Mouse (Mus musculus): ENCODE results near the gene Os9.
"Not testable (repeated sequence)": the region's sequence is repeated elsewhere in the genome, so short reads cannot be mapped to it uniquely, and the experiment has no call there.

The Os9 gene

DNA sequence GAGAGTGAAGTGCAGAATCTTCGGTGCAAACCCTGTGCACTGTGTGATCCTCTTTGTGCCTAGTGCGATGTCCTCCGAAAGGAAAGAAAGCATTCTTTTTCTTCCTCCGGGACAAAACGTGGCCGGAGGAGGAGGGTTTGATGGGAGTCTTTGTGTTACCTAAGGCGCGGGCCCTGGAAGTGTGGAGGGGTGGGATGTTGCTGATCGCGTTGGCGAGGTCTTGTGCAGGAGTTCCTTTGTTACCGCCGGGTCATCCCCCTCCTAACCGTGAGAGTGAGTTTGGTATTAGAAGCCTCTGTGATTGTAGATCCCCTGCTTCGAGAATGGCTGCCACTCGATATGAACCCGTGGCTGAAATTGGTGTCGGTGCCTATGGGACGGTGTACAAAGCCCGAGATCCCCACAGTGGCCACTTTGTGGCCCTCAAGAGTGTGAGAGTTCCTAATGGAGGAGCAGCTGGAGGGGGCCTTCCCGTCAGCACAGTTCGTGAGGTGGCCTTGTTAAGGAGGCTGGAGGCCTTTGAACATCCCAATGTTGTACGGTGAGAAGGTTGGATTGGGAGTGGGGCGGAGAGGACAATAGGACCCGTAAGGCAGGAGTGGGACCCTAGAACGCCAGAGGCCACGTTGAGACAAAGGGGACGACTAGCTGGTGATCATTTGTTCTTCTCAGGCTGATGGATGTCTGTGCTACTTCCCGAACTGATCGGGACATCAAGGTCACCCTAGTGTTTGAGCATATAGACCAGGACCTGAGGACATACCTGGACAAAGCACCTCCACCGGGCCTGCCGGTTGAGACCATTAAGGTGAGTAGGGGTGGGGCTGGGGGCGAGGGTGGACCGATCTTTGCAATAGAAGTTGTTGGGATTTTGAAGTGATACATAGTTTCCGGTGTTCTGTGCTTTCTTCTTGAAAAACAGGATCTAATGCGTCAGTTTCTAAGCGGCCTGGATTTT is 56.7 kb downstream of the Os9 start:
- DNase-seq (ENCODE audit: low spot score) = no peak

DNA sequence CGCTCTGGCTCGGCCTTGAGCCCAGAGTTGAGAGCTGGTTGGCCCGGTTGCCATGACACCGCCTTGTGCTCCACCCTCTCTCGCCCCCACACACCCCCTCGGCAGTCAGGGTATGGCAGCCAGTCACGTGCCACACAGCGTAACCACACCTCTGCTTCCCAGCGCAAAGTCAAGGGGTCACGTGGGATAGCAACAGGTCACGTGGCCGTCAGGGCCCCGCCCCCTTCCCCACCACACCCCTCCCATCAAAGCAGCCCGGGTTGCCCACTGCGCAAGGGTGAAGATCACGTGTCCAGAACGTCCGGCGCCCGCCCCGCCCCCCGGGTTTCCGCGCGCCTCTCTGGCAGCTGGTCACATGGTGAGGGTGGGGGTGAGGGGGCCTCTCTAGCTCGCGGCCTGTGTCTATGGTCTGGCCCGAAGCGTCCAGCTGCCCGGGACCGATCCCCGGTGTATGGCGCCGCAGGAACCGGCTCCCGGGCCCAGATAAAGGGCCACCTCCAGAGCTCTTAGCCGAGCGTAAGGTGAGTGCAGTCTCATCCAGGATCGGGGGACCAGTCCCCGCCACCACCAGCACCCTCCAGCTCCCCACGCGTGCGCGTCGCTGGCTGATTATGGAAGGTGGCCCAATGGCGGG is 57.6 kb downstream of the Os9 start, which contains the start of gene Cdk4:
TSS of gene Cdk4 (plus strand) at position 296 of the 634 bp plus-strand sequence.
- peak; percentile 98 for DNase-seq (ENCODE audit: low spot score)

DNA sequence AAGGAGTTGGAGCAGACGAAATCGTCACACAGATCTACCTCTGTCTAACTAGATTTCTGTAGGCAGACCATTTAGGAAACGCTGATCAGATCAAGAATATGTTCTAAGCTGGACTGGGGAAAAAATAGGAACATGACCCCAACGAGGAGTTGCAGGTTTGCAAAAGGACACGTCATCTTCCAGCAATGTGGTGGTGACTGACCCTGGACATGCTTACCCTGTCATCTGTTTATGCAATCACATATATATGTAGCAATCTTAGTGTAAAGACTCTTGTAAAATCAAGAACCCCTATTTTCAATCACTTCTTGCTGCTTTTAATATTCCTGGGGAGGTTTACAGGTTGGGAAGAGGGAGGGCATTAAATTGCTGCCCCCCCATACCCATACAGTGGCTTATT is 58.4 kb downstream of the Os9 start:
- no peak for DNase-seq (ENCODE audit: low spot score)

DNA sequence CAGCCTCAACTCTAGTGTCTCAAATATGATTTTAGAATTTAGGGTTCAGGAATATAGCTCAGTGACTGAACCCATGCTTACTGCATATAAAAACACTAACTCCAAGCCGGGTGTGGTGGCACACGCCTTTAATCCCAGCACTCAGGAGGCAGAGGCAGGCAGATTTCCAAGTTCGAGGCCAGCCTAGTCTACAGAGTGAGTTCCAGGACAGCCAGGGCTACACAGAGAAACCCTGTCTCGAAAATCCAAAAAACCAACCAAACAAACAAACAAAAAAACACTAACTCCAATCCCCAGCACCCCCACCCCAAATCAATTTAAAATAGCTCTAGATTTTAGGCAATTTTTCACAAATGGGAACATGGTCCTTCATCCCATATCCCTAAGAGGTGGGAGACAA is 58.8 kb downstream of the Os9 start:
- not testable (repeated sequence) for DNase-seq (ENCODE audit: low spot score)

DNA sequence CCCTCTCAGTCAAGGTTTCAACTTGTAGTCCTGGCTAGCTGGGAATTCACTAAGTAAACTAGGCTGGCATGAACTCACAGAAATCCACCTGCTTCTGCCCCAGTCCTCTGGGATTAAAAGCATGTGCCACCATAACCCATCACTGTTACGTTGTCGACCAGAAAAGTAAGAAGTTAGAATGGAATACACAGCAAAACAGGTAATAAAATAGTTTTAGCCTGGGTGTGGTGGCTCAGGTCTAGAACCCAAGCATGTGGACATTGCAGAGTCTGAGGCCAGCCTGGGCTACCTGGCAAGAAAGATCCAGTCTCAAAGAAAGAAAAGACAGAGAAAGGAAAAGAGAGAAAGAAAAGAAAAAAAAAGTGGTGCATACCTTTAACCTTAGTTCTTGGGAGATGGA is 59.4 kb downstream of the Os9 start:
- no peak for DNase-seq (ENCODE audit: low spot score)

DNA sequence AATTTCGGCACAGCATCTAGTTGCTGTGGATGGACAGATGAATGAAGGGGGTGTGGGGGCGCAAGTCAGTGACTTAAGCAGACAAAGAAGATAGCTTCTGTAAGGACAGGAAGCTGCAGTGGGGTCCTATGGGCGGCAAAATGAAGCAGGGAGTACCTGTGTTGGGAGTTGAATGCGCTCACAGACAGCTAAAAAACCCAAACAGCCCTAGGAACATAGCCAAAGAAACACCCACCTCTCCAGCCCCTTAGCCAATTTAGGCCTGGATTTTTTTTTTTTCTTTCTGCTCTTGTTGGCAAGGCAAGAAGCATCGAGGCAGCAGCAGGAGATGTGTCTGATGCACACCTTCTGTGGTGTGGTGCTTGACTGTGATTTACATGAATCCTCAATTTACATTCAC is 59.8 kb downstream of the Os9 start:
- DNase-seq (ENCODE audit: low spot score) = no peak

DNA sequence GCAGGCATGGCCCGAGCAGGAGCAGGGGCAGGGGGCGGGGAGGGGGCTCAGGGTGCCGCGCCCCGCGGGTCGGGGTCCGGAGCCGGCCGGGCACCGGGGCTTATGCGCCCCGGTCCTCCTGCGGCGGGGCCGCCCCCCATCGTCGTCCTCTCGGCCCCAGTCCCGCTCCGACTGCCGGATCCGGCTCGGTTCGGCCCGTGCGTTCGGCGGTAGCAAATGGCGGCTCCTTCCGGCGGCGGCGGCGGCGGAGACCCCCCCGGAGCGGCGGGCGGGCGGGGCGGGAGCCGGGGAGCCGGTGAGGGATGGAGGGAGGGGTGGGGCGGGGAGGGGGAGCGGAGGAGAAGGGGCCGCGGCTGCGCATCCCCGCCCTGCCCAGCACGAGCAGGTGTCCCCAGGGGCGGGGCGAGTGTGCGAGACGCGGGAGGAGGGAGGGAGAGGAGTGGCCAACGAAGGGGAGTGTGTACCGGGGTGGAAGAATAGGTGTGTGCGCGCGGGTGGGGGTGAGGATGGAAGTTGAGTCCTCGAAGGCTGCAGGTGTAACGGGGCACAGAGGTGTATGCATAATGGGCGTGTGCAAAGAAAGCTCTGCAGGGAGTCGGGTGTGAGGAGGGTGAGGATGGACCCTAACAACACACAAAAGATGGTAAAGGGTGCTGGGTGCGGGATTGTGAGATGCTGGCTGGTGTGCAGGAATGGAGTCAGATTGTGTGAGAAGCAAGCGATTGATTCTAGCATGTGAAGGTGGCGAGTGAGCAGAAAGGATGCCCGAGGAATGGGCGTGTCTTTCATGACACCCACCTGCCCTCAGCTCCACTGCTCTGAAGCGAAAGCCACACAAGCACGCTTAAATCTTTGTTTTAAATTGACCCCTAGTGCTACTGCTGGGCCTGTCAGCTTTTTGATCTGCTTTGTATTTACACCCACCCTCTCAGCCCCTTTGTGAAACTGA is 60.7 kb downstream of the Os9 start, which contains the start of gene March9:
TSS of gene March9 (minus strand) at position 217 of the 949 bp plus-strand sequence.
- DNase-seq (ENCODE audit: low spot score) = peak; percentile 77

DNA sequence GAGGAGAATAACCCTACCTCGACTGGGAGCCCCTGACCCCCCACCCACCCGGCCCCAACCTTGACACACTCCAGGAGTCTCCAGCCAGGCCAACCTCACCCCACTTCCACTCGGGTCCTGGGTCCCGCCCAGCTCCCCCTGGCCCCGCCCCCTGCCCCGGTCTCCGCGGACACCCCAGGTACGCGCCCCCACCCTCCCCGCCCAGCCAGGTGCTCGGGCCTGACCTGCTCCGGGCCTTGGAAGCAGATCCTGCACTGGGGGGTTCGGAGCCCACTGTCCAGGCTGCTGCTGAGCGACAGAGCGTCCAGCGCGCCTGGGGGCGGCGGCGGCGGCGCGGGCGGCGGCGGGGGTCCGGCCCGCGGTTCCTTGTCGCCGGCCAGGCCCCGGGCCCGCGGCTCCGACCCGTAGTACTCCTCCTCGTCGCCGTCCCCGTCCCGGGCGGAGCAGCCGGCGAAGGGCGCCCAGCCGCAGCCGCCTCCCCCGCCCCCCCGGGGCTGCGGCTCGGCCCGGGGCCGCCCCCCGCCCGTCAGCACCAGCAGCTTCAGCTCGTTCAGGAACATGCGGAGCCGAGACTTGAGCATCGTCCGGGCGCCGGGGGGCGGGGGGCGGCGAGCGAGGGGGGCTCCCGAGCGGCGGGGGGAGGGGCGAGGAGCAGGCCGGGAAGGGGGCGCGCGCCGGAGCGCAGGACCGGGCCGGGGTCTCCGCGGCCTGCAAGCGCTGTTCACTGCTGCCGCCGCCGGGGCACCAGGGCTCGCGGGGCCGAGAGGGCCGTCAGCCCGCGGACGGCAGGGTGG is 61.6 kb downstream of the Os9 start:
- no peak for DNase-seq (ENCODE audit: low spot score)

DNA sequence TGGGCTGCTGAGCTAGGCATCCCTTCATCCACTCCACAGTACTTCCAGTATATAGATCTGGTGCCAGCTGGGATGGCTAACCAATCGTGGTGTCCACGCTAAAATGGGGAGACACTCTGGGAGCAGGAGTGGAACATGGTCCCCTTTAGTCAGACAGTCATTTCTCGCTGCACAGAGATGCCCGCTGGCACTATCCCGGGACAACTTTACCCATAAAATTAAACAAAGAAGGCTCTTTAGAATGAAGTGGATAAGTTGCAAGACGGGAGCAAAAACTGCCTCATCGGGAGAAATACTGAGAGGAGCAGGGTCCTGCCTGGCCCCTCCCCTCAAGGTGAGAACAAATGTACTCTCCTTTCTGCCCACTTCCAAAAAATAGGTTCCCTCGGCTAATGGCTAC is 62.2 kb downstream of the Os9 start:
- no peak for DNase-seq (ENCODE audit: low spot score)

DNA sequence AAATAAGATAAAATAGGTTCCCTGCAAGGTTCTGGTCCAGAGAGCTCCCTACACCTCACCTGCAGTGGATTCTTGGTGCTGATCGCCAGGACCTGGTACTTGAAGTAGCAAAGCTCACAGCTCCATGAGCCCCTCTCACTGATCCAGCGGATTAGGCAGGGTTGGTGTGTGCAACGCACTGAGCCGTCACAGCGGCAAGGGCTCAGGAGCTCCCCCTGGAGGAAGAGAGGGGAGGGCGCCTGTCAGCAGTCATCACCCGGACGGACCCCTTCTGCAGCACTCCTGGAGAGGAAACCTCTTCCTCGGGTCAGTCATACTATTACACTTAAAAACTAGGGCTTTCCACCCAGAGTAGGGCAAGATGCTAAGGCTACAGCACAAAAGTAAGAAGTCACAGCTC is 62.8 kb downstream of the Os9 start:
- DNase-seq (ENCODE audit: low spot score) = peak; percentile 75

DNA sequence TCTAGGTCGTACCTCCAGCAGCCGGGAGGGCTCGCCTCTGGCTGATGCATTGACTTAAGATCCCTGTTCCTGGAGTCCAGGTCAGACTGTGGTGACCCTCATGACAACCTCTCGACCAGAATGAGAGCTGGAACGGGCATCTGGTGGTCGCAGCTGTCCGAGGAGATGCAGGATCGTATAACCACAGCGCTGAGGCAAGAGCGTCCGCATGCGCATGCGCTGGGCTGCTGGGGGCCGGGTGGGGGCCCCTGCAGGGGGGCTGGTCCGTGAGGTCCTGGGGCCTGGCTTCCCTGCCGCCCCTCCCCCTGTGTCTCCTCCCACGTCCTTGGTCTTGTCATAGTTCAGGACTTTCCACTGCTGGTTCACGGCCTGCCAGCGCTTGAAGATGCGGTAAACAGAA is 64.4 kb downstream of the Os9 start:
- DNase-seq (ENCODE audit: low spot score) = no peak

DNA sequence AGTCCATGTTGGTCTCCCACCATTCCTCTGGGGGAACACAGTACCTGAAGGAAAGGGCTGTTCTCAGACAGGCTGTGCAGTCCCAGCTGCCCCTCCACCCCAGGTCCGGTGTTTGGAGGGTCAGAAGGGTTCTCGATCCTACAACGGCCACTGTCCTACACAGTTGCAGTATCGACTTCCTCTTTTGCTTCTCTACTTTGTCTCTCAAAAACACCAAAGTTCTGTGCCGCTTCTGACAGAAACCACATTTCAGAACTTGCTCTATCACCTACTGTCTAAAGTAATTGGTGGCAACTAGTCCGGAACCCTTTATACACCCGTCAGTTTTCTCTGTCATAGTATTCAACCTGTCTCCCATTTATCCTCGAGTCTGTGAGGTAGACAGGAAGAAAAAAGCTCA is 65.5 kb downstream of the Os9 start:
- DNase-seq (ENCODE audit: low spot score) = no peak

DNA sequence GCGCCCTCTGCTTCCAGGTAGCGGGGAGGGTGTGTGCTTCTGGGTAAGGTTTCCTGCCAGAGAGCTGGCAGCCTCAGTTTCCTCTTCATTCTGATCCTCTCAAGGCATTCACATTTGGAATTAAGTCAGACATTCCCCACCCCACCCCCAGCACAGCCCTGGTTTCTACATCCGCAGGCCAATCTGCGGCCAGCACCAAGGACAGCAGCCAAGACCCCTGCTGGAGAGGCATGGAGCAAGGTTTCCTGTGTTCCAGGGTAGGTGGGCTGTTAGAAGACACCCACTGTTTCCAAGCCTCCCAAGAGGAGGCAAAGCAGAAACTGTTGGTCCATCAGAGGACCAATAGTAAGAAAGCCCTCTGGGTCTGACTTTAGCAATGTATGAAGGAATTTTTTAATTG is 66.3 kb downstream of the Os9 start:
- DNase-seq (ENCODE audit: low spot score) = no peak

DNA sequence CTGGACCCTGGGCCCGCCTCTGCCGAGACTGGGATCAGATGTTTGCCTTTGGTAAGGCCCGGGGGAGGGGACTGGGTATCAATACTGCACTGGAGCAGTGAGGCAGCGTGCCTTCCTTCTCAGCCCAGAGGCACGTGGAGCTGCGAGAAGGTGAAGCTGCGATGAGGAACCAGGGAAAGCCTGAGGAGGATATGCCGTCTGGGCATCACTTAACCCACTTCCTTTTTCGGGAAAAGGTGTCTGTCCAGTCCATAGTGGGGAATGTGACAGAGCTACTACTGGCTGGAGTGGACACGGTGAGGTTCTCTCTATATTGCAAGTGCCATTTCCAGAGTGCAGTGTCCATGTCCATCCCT is 70.8 kb downstream of the Os9 start:
- DNase-seq (ENCODE audit: low spot score) = no peak

DNA sequence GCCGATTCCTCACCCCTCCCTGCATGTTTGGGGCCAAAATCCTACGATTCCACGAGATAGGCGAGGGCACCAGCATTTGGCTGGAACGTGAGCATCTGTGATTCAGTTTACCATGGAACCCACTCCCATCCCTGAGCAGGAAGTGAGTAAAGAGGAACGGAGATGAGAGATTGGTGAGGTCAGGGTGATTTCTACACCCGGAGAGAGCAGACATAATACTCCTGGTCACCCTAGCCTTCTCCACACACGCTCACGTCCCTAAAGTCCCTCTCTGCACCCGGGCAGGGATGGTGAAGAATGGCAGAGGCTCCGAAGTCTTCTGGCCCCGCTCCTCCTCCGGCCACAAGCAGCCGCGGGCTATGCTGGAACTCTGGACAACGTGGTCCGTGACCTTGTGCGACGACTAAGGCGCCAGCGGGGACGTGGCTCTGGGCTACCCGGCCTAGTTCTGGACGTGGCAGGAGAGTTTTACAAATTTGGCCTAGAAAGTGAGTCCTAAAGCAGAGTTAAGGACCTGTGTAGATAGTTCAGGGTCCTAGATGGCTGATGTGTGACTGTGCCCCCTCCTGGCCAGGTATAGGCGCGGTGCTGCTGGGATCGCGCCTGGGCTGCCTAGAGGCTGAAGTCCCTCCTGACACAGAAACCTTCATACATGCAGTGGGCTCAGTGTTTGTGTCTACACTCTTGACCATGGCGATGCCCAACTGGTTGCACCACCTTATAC is 71.4 kb downstream of the Os9 start:
- DNase-seq (ENCODE audit: low spot score) = no peak

DNA sequence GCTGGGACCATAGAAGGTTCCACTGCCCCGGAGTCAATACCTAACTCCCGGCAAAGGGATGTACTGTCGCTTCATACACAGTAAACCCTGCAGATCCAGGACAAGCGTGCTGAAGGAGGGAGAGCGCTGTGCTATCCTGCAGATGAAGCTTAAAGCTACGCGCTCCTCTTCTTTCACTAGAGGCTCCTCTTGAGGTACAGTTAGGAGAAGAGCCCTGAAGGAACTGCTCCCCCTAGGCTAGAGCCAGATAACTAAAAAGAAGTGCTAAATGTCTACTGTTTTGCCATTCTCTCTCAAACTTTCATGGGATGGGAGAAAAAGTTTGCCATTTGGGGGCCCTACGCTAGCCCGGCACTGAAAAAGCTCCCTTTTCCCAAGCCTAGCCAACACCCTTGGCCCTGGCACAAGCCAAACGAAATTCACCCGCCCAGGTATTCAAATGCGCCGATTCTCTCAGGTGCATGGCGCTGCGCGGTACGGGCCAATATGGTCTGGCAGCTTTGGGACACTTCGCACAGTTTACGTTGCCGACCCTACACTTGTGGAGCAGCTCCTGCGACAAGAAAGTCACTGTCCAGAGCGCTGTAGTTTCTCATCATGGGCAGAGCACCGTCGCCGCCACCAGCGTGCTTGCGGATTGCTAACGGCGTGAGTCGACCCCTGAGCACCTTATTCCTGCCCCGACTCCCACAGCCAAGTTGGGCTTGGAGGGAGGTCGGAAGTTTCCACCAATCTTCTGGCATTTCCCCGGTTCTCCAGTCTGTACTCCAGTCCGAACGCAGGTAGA is 72.1 kb downstream of the Os9 start:
- DNase-seq (ENCODE audit: low spot score) = no peak

DNA sequence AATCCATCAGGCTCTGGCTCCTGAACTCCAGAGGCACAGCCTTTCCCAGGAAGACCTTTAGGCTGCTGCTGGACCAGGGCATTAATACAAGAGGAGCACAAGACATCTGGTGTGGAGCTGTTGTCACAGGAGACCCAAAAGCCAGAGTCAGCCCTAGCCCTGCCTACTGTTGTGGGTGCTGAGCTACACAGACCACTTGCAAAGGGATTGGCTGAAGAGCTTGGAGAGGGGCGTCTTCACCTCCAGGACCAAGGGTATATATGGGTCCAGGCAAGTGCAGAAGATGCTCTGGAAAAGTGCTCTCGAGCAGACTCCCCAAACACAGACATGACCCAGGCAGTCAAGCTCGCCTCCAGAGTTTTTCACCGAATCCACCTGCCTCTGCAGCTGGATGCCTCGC is 73.0 kb downstream of the Os9 start, which contains the start of gene Cyp27b1:
TSS of gene Cyp27b1 (plus strand) at position 297 of the 400 bp plus-strand sequence.
- no peak for DNase-seq (ENCODE audit: low spot score)

All from urinary bladder, postnatal 14 days (tissue).